Mouse (Mus musculus) kidney, adult 2 months (tissue): ENCODE results near the gene Tmod2. TPM values are rescaled to one million over a fixed set of nuclear protein-coding genes. Genes with fewer than 3 reads are reported as not detected.

ENCODE experiments used
- DNase-seq: peaks from one replicate; pipeline ENCODE4 v3.0.0; 2021
- H3K27ac ChIP-seq: fragments of 200-500 bp; 2 replicates; pipeline ENCODE4 v1.5.1; 2012; ENCODE audit warnings: low read depth, low read length, control low read depth, inconsistent platforms; ENCODE audit not compliant: insufficient read depth
- H3K27me3 ChIP-seq: fragments of 200-500 bp; replicated peaks from 2 replicates; pipeline ENCODE4 v1.6.1; 2012; ENCODE audit warnings: mild to moderate bottlenecking, moderate library complexity, low read length, inconsistent platforms; ENCODE audit not compliant: control insufficient read depth, insufficient read depth
- H3K36me3 ChIP-seq: fragments of 200-500 bp; 2 replicates; pipeline ENCODE4 v1.6.1; 2012; ENCODE audit warnings: mild to moderate bottlenecking, moderate library complexity, low read length, inconsistent platforms; ENCODE audit not compliant: control insufficient read depth, insufficient read depth
- H3K4me1 ChIP-seq: fragments of 200-500 bp; 2 replicates; pipeline ENCODE4 v1.6.1; 2011; ENCODE audit warnings: low read length; ENCODE audit not compliant: control insufficient read depth, insufficient read depth
- H3K4me3 ChIP-seq: fragments of 200-500 bp; 2 replicates; pipeline ENCODE4 v1.5.1; 2011; ENCODE audit warnings: mild to moderate bottlenecking, low read depth, low read length, control low read depth; ENCODE audit not compliant: insufficient read depth
- CTCF ChIP-seq: fragments of 200-500 bp; conservative IDR thresholded peaks from 2 replicates; pipeline ENCODE4 v1.5.1; 2011; ENCODE audit warnings: low read depth, mild to moderate bottlenecking, control low read depth, low read length, moderate library complexity, mixed read lengths; ENCODE audit not compliant: insufficient read depth, insufficient read length
- POLR2A ChIP-seq: fragments of 200-500 bp; IDR thresholded peaks from one replicate; pipeline ENCODE4 v1.6.1; 2011; ENCODE audit warnings: low read depth, low read length, control low read depth
- WGBS: fragments of 180-500 bp; shearing (Covaris S2); methylation state at CpG from one replicate; pipeline ENCODE4 v1.1.7; 2018; 5-methylcytosine and 5-hydroxymethylcytosine counted together
- polyA plus RNA-seq: library from polyadenylated mRNA; depleted of rRNA; stranded (reverse); fragments of >200 nt; gene quantifications from 2 replicates; pipeline ENCODE4 v1.2.3, GENCODE M21; 2012

The Tmod2 gene
- polyA plus RNA-seq, 1 experiment, result 0.38 TPM

GRCm38 (mm10) chr9:75599191-75599841 lies 11.8 kb downstream of the Tmod2 start:
- Histone ChIP-seq H3K36me3 (no peaks in the 10 kb centered on the region), H3K4me3 (no peak overlapping the region), H3K4me1 (no peaks in the 10 kb centered on the region), H3K27me3 (no peaks in the 10 kb centered on the region), H3K27ac (no peak overlapping the region)
- 43% methylated on average over 5 of the region's 5 CpGs for WGBS
- TF ChIP-seq CTCF (no peak), POLR2A (no peak)
- DNase-seq, result no peak

- Histone ChIP-seq H3K4me1 (no peaks in the 10 kb centered on the region), H3K27me3 (no peaks in the 10 kb centered on the region), H3K27ac (no peak overlapping the region), H3K4me3 (no peak overlapping the region), H3K36me3 (no peaks in the 10 kb centered on the region)
- TF ChIP-seq CTCF, result no peak
- no peak for TF ChIP-seq POLR2A
- DNase-seq, result no peak
- 77% methylated on average over 4 of the region's 4 CpGs for WGBS
Measured at GRCm38 (mm10) chr9:75597596-75597995, 13.5 kb downstream of the Tmod2 start.

- H3K27me3 ChIP-seq, result no peaks in the 10 kb centered on the region
- H3K4me3 ChIP-seq, result no peak overlapping the region
- no peaks in the 10 kb centered on the region for H3K36me3 ChIP-seq
- TF ChIP-seq CTCF (no peak), POLR2A (no peak)
- H3K4me1 ChIP-seq, result no peaks in the 10 kb centered on the region
- WGBS, result 84% methylated on average over 13 of the region's 13 CpGs
- DNase-seq, result no peak
- no peak overlapping the region for H3K27ac ChIP-seq
Measured at GRCm38 (mm10) chr9:75597036-75597435, 14.1 kb downstream of the Tmod2 start.

- no peaks in the 10 kb centered on the region for H3K4me1 ChIP-seq
- no peak for DNase-seq
- no peaks in the 10 kb centered on the region for H3K36me3 ChIP-seq
- H3K27ac ChIP-seq, result no peak overlapping the region
- WGBS, result 64% methylated on average over 5 of the region's 5 CpGs
- no peaks in the 10 kb centered on the region for H3K27me3 ChIP-seq
- TF ChIP-seq CTCF, result no peak
- TF ChIP-seq POLR2A, result no peak
- H3K4me3 ChIP-seq, result no peak overlapping the region
Measured at GRCm38 (mm10) chr9:75593481-75593880, 17.6 kb downstream of the Tmod2 start.

GRCm38 (mm10) chr9:75589850-75590790 lies 21.0 kb downstream of the Tmod2 start:
- TF ChIP-seq POLR2A (no peak), CTCF (no peak)
- no peaks in the 10 kb centered on the region for H3K36me3 ChIP-seq
- H3K4me1 ChIP-seq, result no peaks in the 10 kb centered on the region
- no peak overlapping the region for H3K27ac ChIP-seq
- H3K4me3 ChIP-seq, result no peak overlapping the region
- WGBS, result 69% methylated on average over 15 of the region's 15 CpGs
- H3K27me3 ChIP-seq, result no peaks in the 10 kb centered on the region
- DNase-seq, result no peak

- DNase-seq, result peak; percentile 47
- WGBS, result 38% methylated on average over 7 of the region's 7 CpGs
- Histone ChIP-seq H3K4me1 (no peaks in the 10 kb centered on the region), H3K27ac (no peak overlapping the region), H3K36me3 (no peaks in the 10 kb centered on the region), H3K4me3 (no peak overlapping the region), H3K27me3 (no peaks in the 10 kb centered on the region)
- TF ChIP-seq POLR2A (no peak), CTCF (peak; percentile 21; the same call in 1 of the 2 replicates)
Measured at GRCm38 (mm10) chr9:75581694-75582350, 29.3 kb downstream of the Tmod2 start.

- H3K36me3 ChIP-seq, result no peaks in the 10 kb centered on the region
- DNase-seq, result no peak
- no peak overlapping the region for H3K4me3 ChIP-seq
- H3K4me1 ChIP-seq, result no peaks in the 10 kb centered on the region
- WGBS, result 85% methylated on average over 6 of the region's 6 CpGs
- H3K27me3 ChIP-seq, result no peaks in the 10 kb centered on the region
- H3K27ac ChIP-seq, result no peak overlapping the region
- TF ChIP-seq POLR2A (no peak), CTCF (no peak)
Measured at GRCm38 (mm10) chr9:75579321-75579720, 31.8 kb downstream of the Tmod2 start.
